Mouse (Mus musculus): ENCODE data around the gene Ccdc6.
"Not testable (repeated sequence)": the region's sequence is repeated elsewhere in the genome, so short reads cannot be mapped to it uniquely, and the experiment has no call there.

The Ccdc6 gene

DNA sequence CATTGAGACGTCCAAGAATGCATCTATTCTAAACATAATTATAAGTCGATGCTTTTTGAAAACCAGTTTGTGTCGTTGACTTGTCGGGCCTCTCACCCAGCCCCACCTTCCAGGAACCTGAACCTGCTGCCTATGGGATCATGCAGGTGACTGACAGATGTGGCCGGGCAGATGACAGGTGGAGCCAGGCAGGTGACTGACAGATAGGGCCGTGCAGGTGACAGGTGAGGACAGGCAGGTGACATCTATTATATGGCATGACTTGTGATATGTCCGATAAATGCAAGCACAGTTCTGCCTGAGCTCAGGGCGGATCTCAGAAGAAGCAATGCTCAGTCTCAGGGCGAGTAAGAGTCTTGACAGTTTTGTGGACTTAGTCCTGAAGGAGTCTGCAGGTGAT, 114.4 kb downstream of the Ccdc6 start:
- DNase-seq (ENCODE audit: low read depth), result no peak

- no peak for DNase-seq (ENCODE audit: low read depth)
These were observed 124.0 kb downstream of the Ccdc6 start for GRCm38 (mm10) chr10:70220971-70221370.

DNA sequence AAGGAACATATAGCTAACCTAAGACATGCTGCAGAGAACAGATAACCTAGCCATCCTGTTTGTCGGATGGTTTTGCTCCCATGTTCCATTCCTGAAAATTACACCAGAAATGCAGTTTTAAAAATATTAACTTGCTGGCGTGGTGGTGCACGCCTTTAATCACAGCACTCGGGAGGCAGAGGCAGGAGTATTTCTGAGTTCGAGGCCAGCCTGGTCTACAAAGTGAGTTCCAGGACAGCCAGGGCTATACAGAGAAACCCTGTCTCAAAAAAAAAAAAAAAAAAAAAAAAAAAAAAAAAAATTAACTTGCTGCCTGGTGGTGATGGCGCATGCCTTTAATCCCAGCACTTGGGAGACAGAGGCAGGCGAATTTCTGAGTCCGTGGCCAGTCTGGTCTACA, 125.3 kb downstream of the Ccdc6 start:
- DNase-seq (ENCODE audit: low read depth), result not testable (repeated sequence)

DNA sequence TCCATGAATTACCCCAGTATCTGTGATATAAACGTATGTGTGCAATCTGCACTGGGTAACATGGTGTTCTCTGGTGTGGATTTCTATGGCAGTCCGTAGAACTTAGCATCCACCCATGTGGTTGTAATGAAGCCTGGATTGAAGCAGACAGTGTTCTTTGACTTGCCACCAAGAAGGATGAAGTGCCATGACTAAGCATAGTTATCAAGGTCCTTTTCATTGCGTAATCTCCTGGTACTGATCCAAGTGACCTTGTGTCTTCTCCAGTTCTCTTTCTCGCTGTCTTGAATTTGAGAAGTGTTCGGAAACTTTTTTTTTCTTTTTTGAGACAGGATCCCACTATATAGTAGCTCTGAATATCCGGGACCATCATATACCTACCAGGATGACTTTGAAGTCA, 127.7 kb downstream of the Ccdc6 start:
- DNase-seq (ENCODE audit: low read depth), result peak; percentile 43

- no peak for DNase-seq (ENCODE audit: low read depth)
These were observed 128.8 kb downstream of the Ccdc6 start for GRCm38 (mm10) chr10:70225760-70226159.

GRCm38 (mm10) chr10:70226608-70227007, 129.7 kb downstream of the Ccdc6 start:
- no peak for DNase-seq (ENCODE audit: low read depth)

GRCm38 (mm10) chr10:70230352-70230751, 133.4 kb downstream of the Ccdc6 start:
- DNase-seq (ENCODE audit: low read depth), result no peak

DNA sequence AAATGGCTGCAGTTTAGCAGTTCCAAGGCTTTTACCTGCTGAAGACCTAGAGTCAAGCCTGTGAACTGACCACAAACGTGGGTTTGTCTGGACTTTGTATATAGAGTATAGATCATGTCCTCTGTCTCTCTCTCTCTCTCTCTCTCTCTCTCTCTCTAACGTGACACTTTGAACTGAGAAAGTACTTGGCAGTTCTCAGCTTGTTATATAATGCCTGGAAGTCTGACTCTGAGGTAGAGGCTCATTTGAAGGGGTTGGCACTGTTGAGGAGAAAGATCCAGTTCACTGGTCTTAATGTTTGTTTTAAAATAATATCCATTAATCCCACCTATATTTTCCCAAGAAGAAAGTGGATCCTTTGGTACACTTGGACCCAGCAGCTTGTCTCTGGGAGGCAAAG, 141.0 kb downstream of the Ccdc6 start:
- DNase-seq (ENCODE audit: low read depth), result no peak

Data from NIH3T3 (cell line).